Mouse (Mus musculus) hindbrain, postnatal 0 days (tissue): Measurements from ENCODE around the gene Gdf7. TPM values are rescaled to one million over a fixed set of nuclear protein-coding genes. Genes with fewer than 3 reads are reported as not detected.

Experiments
- ATAC-seq: fragments of 200-750 bp; cut with Nextera tagmentation; 2 replicates; pipeline ENCODE4 v1.8.0; 2017; ENCODE audit warnings: mild to moderate bottlenecking, moderate TSS enrichment, moderate library complexity
- DNase-seq: peaks from one replicate; pipeline ENCODE4 v3.0.0-alpha.2; 2015; ENCODE audit warnings: low spot score
- H3K27ac ChIP-seq: fragments of 300-500 bp; sonication (generic); 2 replicates; pipeline ENCODE4 v1.5.1; 2014; ENCODE audit warnings: mild to moderate bottlenecking
- H3K27me3 ChIP-seq: fragments of 300-500 bp; sonication (generic); 2 replicates; pipeline ENCODE4 v1.6.1; 2014; ENCODE audit warnings: low read length, mixed read lengths; ENCODE audit not compliant: insufficient read depth
- H3K36me3 ChIP-seq: fragments of 300-500 bp; sonication (generic); 2 replicates; pipeline ENCODE4 v1.6.1; 2014; ENCODE audit warnings: low read length, mixed read lengths; ENCODE audit not compliant: insufficient read depth
- H3K4me1 ChIP-seq: fragments of 300-500 bp; sonication (generic); 2 replicates; pipeline ENCODE4 v1.6.1; 2014; ENCODE audit warnings: antibody characterized with exemption, low read length, mixed read lengths; ENCODE audit not compliant: insufficient read depth
- H3K4me2 ChIP-seq: fragments of 300-500 bp; sonication (generic); 2 replicates; pipeline ENCODE4 v1.6.1; 2014; ENCODE audit warnings: low read depth, mild to moderate bottlenecking, low read length, moderate library complexity, mixed read lengths
- H3K4me3 ChIP-seq: fragments of 300-500 bp; sonication (generic); 2 replicates; pipeline ENCODE4 v1.5.1; 2014; ENCODE audit warnings: low read length
- H3K9ac ChIP-seq: fragments of 300-500 bp; sonication (generic); replicated peaks from 2 replicates; pipeline ENCODE4 v1.6.1; 2014; ENCODE audit warnings: mild to moderate bottlenecking, low read length, moderate library complexity, mixed read lengths
- H3K9me3 ChIP-seq: fragments of 300-500 bp; sonication (generic); 2 replicates; pipeline ENCODE4 v1.6.1; 2016; ENCODE audit warnings: low read length, mixed read lengths
- CTCF ChIP-seq: IDR thresholded peaks from 2 replicates; pipeline ENCODE4 v1.5.1; 2016; ENCODE audit warnings: antibody characterized with exemption, control low read depth, low read depth
- WGBS: fragments of 180-500 bp; shearing (Covaris S2); extraction: QIAGEN DNeasy Blood & Tissue Kit; methylation state at CpG from one replicate; pipeline ENCODE4 v1.1.7; 2014; 5-methylcytosine and 5-hydroxymethylcytosine counted together
- polyA plus RNA-seq: library from polyadenylated mRNA; unstranded; fragments of >200 nt; fragmentation: Nextera tagmentation; extraction: Ambion mirVana; gene quantifications from 2 replicates; pipeline ENCODE4 v1.2.1, GENCODE M21; 2015
- total RNA-seq: library from RNA; depleted of rRNA; stranded (reverse); fragments of >200 nt; gene quantifications from 2 replicates; pipeline ENCODE4 v1.2.3, GENCODE M21; 2014

Gene Gdf7
- total and polyA plus RNA-seq, 2 experiments from 2014 or later: 0.36 to 3.6 TPM

DNA sequence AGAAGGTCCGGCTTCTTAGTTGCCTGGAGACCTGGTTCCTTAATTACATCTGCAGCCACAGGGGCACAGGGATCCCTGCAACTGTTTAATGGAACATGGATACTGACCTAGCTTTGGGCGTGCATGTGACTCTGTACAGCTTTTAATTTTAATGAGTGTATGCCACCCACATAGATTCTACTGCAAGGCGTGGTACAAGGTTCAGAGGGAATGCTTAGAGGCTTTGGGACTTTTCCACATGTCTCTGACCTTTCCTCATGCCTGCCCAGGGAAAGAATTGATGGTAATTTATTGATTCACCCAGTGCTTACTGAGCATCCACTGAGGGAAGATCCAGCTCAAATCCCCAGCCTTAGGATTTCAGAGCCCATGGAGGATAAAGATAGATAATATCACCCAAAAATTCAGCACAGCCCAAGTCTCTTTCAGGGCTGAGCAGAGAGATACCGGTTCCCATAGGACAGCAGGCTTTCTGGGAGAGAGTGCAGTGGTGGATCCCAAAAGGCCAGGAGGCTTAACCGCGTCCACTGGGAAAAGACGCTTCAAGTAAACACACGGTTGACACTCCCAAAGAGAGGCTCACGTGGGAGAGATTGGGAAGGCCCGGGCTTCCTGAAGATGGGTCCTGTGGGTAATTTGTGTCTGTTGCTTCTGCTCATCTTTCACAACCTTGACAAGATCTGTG lies 35.0 kb upstream of the Gdf7 start:
- no peak for DNase-seq

DNA sequence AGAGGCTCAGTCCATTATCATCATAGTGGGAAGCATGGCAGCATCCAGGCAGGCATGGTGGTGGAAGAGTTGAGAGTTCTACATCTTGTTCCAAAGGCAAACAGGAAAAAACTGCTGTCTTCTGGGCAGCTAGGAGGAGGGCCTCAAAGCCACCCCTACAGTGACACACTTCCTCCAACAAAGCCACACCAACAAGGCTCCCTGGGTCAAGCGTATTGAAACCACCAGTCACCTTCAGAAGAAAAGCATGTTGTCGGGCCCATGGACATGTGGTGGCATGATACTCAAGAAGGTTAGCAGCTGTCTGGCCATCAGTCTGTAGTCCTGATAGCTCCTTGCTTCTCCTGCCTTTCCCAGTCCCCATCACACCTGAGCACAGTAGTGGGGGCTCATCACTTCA lies 33.7 kb upstream of the Gdf7 start:
- Histone ChIP-seq H3K4me2 (no peak overlapping the region), H3K4me3 (no peak overlapping the region), H3K9me3 (no peaks in the 10 kb centered on the region), H3K9ac (no peak overlapping the region), H3K4me1 (0 out of 2 replicates have a peak, but pooled peaks cover 3% of the 10 kb centered on the region), H3K36me3 (no peaks in the 10 kb centered on the region; the same call in 1 of the 2 replicates), H3K27ac (no peak overlapping the region), H3K27me3 (no peaks in the 10 kb centered on the region)
- DNase-seq: no peak
- TF ChIP-seq CTCF: no peak
- ATAC-seq: no peak
- WGBS: 95% methylated on average over 2 of the region's 2 CpGs

More for the DNA sequence above, 35.0 kb upstream of the Gdf7 start:
- Histone ChIP-seq H3K36me3 (no peaks in the 10 kb centered on the region; the same call in 1 of the 2 replicates), H3K4me2 (no peak overlapping the region), H3K9me3 (no peaks in the 10 kb centered on the region), H3K9ac (no peak overlapping the region), H3K27ac (no peak overlapping the region), H3K4me3 (no peak overlapping the region), H3K27me3 (no peaks in the 10 kb centered on the region), H3K4me1 (0 out of 2 replicates have a peak, but pooled peaks cover 2% of the 10 kb centered on the region)
- TF ChIP-seq CTCF: no peak
- 83% methylated on average over 10 of the region's 10 CpGs for WGBS
- ATAC-seq: no peak

- no peak overlapping the region for H3K9ac ChIP-seq
- no peak for DNase-seq
- H3K4me1 ChIP-seq: 0 out of 2 replicates have a peak, but pooled peaks cover 3% of the 10 kb centered on the region
- no peak overlapping the region for H3K4me2 ChIP-seq
- no peak overlapping the region for H3K4me3 ChIP-seq
- no peak overlapping the region for H3K27ac ChIP-seq
- no peaks in the 10 kb centered on the region; the same call in 1 of the 2 replicates for H3K36me3 ChIP-seq
- no peaks in the 10 kb centered on the region for H3K27me3 ChIP-seq
- H3K9me3 ChIP-seq: no peaks in the 10 kb centered on the region
- TF ChIP-seq CTCF: no peak
- 61% methylated on average over 4 of the region's 4 CpGs for WGBS
- no peak for ATAC-seq
Observed at GRCm38 (mm10) chr12:8334261-8334660, 32.5 kb upstream of the Gdf7 start.

- TF ChIP-seq CTCF: no peak
- H3K4me3 ChIP-seq: no peak overlapping the region
- no peaks in the 10 kb centered on the region; the same call in 1 of the 2 replicates for H3K36me3 ChIP-seq
- H3K27ac ChIP-seq: no peak overlapping the region
- 78% methylated on average over 8 of the region's 8 CpGs for WGBS
- no peak overlapping the region for H3K4me2 ChIP-seq
- H3K9ac ChIP-seq: no peak overlapping the region
- no peaks in the 10 kb centered on the region for H3K27me3 ChIP-seq
- DNase-seq: no peak
- no peaks in the 10 kb centered on the region for H3K9me3 ChIP-seq
- H3K4me1 ChIP-seq: 0 out of 2 replicates have a peak, but pooled peaks cover 3% of the 10 kb centered on the region
- ATAC-seq: no peak
Observed at GRCm38 (mm10) chr12:8333617-8334016, 31.9 kb upstream of the Gdf7 start.

- no peaks in the 10 kb centered on the region for H3K27me3 ChIP-seq
- no peak overlapping the region for H3K4me2 ChIP-seq
- H3K4me3 ChIP-seq: no peak overlapping the region
- no peaks in the 10 kb centered on the region; the same call in 1 of the 2 replicates for H3K36me3 ChIP-seq
- H3K9ac ChIP-seq: 0 out of 2 replicates have a peak overlapping the region, but pooled peaks have one; percentile 17
- no peaks in the 10 kb centered on the region for H3K9me3 ChIP-seq
- no peak overlapping the region for H3K27ac ChIP-seq
- TF ChIP-seq CTCF: no peak
- no peak; the same call in 1 of the 2 replicates for ATAC-seq
- DNase-seq: no peak
- WGBS: 41% methylated on average over 5 of the region's 5 CpGs
- H3K4me1 ChIP-seq: peaks cover 9% of the 10 kb centered on the region; the same call in 1 of the 2 replicates
Observed at GRCm38 (mm10) chr12:8332174-8332542, 30.4 kb upstream of the Gdf7 start.

- no peak overlapping the region for H3K4me2 ChIP-seq
- no peaks in the 10 kb centered on the region for H3K9me3 ChIP-seq
- H3K9ac ChIP-seq: no peak overlapping the region
- H3K36me3 ChIP-seq: no peaks in the 10 kb centered on the region; the same call in 1 of the 2 replicates
- 0 out of 2 replicates have a peak, but pooled peaks have one; percentile 4 for TF ChIP-seq CTCF
- H3K4me3 ChIP-seq: no peak overlapping the region
- 36% methylated on average over 14 of the region's 14 CpGs for WGBS
- peak overlapping the region; percentile 11; the same call in 1 of the 2 replicates for H3K27ac ChIP-seq
- peak; percentile 76 for DNase-seq
- peak; percentile 77 for ATAC-seq
- H3K4me1 ChIP-seq: peaks cover 9% of the 10 kb centered on the region; the same call in 1 of the 2 replicates
- no peaks in the 10 kb centered on the region for H3K27me3 ChIP-seq
Observed at GRCm38 (mm10) chr12:8331489-8332173, 29.9 kb upstream of the Gdf7 start.
